In genomic region chr10:70165877-70166276, GRCm38 (mm10) we compare ENCODE assay signal across 10 mouse cellular contexts. TPM values are rescaled to one million over a fixed set of nuclear protein-coding genes. Genes with fewer than 3 reads are reported as not detected.
DNase-seq lines count a peak whose midpoint lies in the region; ATAC-seq and TF ChIP-seq lines count a peak whose summit lies in the region.
"Had no signal": no experiment of that assay in that cellular context is flagged by ENCODE, and none has a peak within 500 bp of the region (broad histone marks: within the 10 kb centered on the region; RNA-seq: fewer than 3 reads in every experiment).

No protein-coding gene starts in this region.

- H3K9me3 ChIP-seq in heart, embryonic 15.5 days (replicated peaks) = no peaks in the 10 kb centered on the region
- H3K9me3 ChIP-seq in midbrain, postnatal 0 days (ENCODE audit: low read length) = no peaks in the 10 kb centered on the region
- no peaks in the 10 kb centered on the region for H3K9me3 ChIP-seq in midbrain, embryonic 15.5 days
- H3K9me3 ChIP-seq: embryonic facial prominence, embryonic 13.5 days; lung, embryonic 15.5 days had no signal

- DNase-seq in heart, postnatal 25 days (ENCODE audit: low spot score) = no peak
- no peak for DNase-seq in midbrain, postnatal 0 days (ENCODE audit: low spot score)
- DNase-seq in cerebellum, adult 2 months = peak; percentile 68 to 70
- DNase-seq in right cerebral cortex, postnatal 36 days (ENCODE audit: low spot score in 2 of 2) = peak; percentile 55 to 69
- no peak for DNase-seq in layer of hippocampus, adult 9-11 months

- TF ChIP-seq POLR2A in cerebellum, adult 2 months (IDR thresholded peaks at IDR 0.05; ENCODE audit: borderline replicate concordance, insufficient read depth, low read length) = no peak

- H3K4me2 ChIP-seq in heart, embryonic 15.5 days = 0 out of 2 replicates have a peak overlapping the region, but pooled peaks have one; percentile 17
- no peak overlapping the region for H3K4me2 ChIP-seq in midbrain, postnatal 0 days (ENCODE audit: low read depth, low read length, poor library complexity, severe bottlenecking)
- no peak overlapping the region for H3K4me2 ChIP-seq in midbrain, embryonic 15.5 days
- H3K4me2 ChIP-seq: embryonic facial prominence, embryonic 13.5 days; lung, embryonic 15.5 days had no signal

- H3K27ac ChIP-seq in heart, embryonic 15.5 days = peak overlapping the region; percentile 13; the same call in 1 of the 2 replicates
- H3K27ac ChIP-seq in midbrain, postnatal 0 days (ENCODE audit: low read depth, low read length) = no peak overlapping the region
- no peak overlapping the region for H3K27ac ChIP-seq in midbrain, embryonic 15.5 days
- no peak overlapping the region for H3K27ac ChIP-seq in cerebellum, adult 2 months (ENCODE audit: insufficient read depth, low read length)
- H3K27ac ChIP-seq: embryonic facial prominence, embryonic 13.5 days; lung, embryonic 15.5 days had no signal

- H3K36me3 ChIP-seq in heart, embryonic 15.5 days = peaks cover 20% of the 10 kb centered on the region; the same call in 1 of the 2 replicates
- peaks cover 6% of the 10 kb centered on the region; the same call in 1 of the 2 replicates for H3K36me3 ChIP-seq in midbrain, postnatal 0 days (ENCODE audit: insufficient read depth, low read length)
- no peaks in the 10 kb centered on the region; the same call in 1 of the 2 replicates for H3K36me3 ChIP-seq in midbrain, embryonic 15.5 days (replicated peaks)

- WGBS in heart, embryonic 15.5 days = 36% methylated on average over 6 of the region's 6 CpGs
- WGBS in midbrain, postnatal 0 days = 72% methylated on average over 6 of the region's 6 CpGs
- 82% methylated on average over 6 of the region's 6 CpGs for WGBS in midbrain, embryonic 15.5 days
- 26% methylated on average over 6 of the region's 6 CpGs for WGBS in cerebellum, adult 2 months

- intact Hi-C loops in heart, postnatal 25 days (cut with DNase I) = no loop called here

- ATAC-seq in heart, embryonic 15.5 days (replicated peaks; ENCODE audit: insufficient number of reproducible peaks, insufficient read depth, low FRiP score, low read depth) = no peak
- ATAC-seq in midbrain, postnatal 0 days (ENCODE audit: low FRiP score) = no peak
- ATAC-seq in midbrain, embryonic 15.5 days (replicated peaks) = no peak
- ATAC-seq in megakaryocyte-erythroid progenitor cell, adult 5-6 weeks (replicated peaks; ENCODE audit: low FRiP score, low TSS enrichment, poor library complexity, severe bottlenecking) = no peak

- no peak overlapping the region for H3K4me3 ChIP-seq in heart, embryonic 15.5 days
- H3K4me3 ChIP-seq in midbrain, postnatal 0 days (ENCODE audit: low read depth, low read length) = no peak overlapping the region
- no peak overlapping the region for H3K4me3 ChIP-seq in midbrain, embryonic 15.5 days
- H3K4me3 ChIP-seq in cerebellum, adult 2 months (replicated peaks; ENCODE audit: insufficient read depth, low read depth, low read length) = no peak overlapping the region
- H3K4me3 ChIP-seq: embryonic facial prominence, embryonic 13.5 days; lung, embryonic 15.5 days had no signal

- H3K4me1 ChIP-seq in heart, embryonic 15.5 days (replicated peaks) = peaks cover 58% of the 10 kb centered on the region
- 0 out of 2 replicates have a peak, but pooled peaks cover 4% of the 10 kb centered on the region for H3K4me1 ChIP-seq in midbrain, postnatal 0 days (ENCODE audit: insufficient read depth, low read length)
- H3K4me1 ChIP-seq in midbrain, embryonic 15.5 days = peaks cover 18% of the 10 kb centered on the region
- peaks cover 28% of the 10 kb centered on the region for H3K4me1 ChIP-seq in cerebellum, adult 2 months (ENCODE audit: control insufficient read depth, insufficient read depth, low read length)

- no peak overlapping the region for H3K9ac ChIP-seq in heart, embryonic 15.5 days
- H3K9ac ChIP-seq in midbrain, postnatal 0 days (replicated peaks; ENCODE audit: low read length, poor library complexity, severe bottlenecking) = no peak overlapping the region
- no peak overlapping the region for H3K9ac ChIP-seq in midbrain, embryonic 15.5 days
- H3K9ac ChIP-seq: embryonic facial prominence, embryonic 13.5 days; lung, embryonic 15.5 days had no signal

- peak; percentile 47 for TF ChIP-seq CTCF in midbrain, postnatal 0 days (IDR thresholded peaks at IDR 0.05)
- TF ChIP-seq CTCF in cerebellum, adult 2 months (IDR thresholded peaks at IDR 0.05; ENCODE audit: borderline replicate concordance, insufficient read depth, low read depth, low read length) = peak; percentile 77

- no peaks in the 10 kb centered on the region for H3K27me3 ChIP-seq in heart, embryonic 15.5 days
- no peaks in the 10 kb centered on the region for H3K27me3 ChIP-seq in midbrain, postnatal 0 days (ENCODE audit: insufficient read depth, low read length)
- no peaks in the 10 kb centered on the region for H3K27me3 ChIP-seq in midbrain, embryonic 15.5 days (replicated peaks)
- no peaks in the 10 kb centered on the region for H3K27me3 ChIP-seq in cerebellum, adult 2 months (ENCODE audit: control insufficient read depth, insufficient read depth, low read length)
- H3K27me3 ChIP-seq: embryonic facial prominence, embryonic 13.5 days; lung, embryonic 15.5 days had no signal

RNA-seq across cellular contexts. Expression of gene Mrln, which starts 38.6 kb away (rescaled TPM):
- polyA plus RNA-seq in heart, embryonic 15.5 days (2015; fragmentation: Nextera tagmentation; extraction: Ambion mirVana) = 0.76 and 0.98 TPM in 2 replicates
- total RNA-seq in heart, postnatal 25 days (2021) = 1 to 10 TPM; 3.0 to 3.8 TPM
- total RNA-seq in midbrain, postnatal 0 days (2014; rRNA removed) = 1.9 TPM in 1 of 2 replicates, not detected in the other
- 1.3 and 1.5 TPM in 2 replicates for polyA plus RNA-seq in midbrain, postnatal 0 days (2015; fragmentation: Nextera tagmentation; extraction: Ambion mirVana)
- 1.2 and 1.9 TPM in 2 replicates for polyA plus RNA-seq in midbrain, embryonic 15.5 days (2015; fragmentation: Nextera tagmentation; extraction: Ambion mirVana)
- polyA plus RNA-seq in cerebellum, adult 2 months (2012; rRNA removed) = 13.1 and 16.3 TPM in 2 replicates
- not detected in 2 replicates for total RNA-seq in megakaryocyte-erythroid progenitor cell, adult 5-6 weeks (2014; fragmentation: Nextera tagmentation)
- not detected in 2 replicates for total RNA-seq in megakaryocyte-erythroid progenitor cell, adult 5-6 weeks (2017)
- polyA plus RNA-seq: lung, embryonic 15.5 days had no signal

Comparison
In these comparisons a context has a peak if more than half of its experiments do, and no peak if none do; other contexts are left out.
1. DNase-seq: peak in cerebellum, adult 2 months (2 of 2) and right cerebral cortex, postnatal 36 days (2 of 2); none in heart, postnatal 25 days (single experiment), midbrain, postnatal 0 days (single experiment) and layer of hippocampus, adult 9-11 months (single experiment).